Mouse (Mus musculus) brown adipose tissue, adult 24 weeks (tissue): ENCODE measurements at regions not wholly inside any gene's neighbourhood (a gene's known extent, or its start where the extent isn't known, plus 50 kb on each side); places are given as distances from the start of the nearest gene placed in this dataset.

Experiments
- H3K27ac ChIP-seq: fragments of 200-500 bp; replicated peaks from 2 replicates; pipeline ENCODE4 v1.5.1; 2012; ENCODE audit warnings: low read depth, mild to moderate bottlenecking, low read length
- H3K4me1 ChIP-seq: fragments of 200-500 bp; 2 replicates; pipeline ENCODE4 v1.6.1; 2012; ENCODE audit warnings: low read length, mixed read lengths; ENCODE audit not compliant: control insufficient read depth, insufficient read depth, insufficient read length
- H3K4me3 ChIP-seq: fragments of 200-500 bp; 2 replicates; pipeline ENCODE4 v1.5.1; 2012; ENCODE audit warnings: low read depth, mild to moderate bottlenecking, low read length, moderate library complexity; ENCODE audit not compliant: insufficient read depth

- Histone ChIP-seq H3K4me3 (no peak overlapping the region), H3K4me1 (no peaks in the 10 kb centered on the region), H3K27ac (no peak overlapping the region)
Measured at GRCm38 (mm10) chr7:111283411-111283955, 200.7 kb upstream of the Eif4g2 start.

DNA sequence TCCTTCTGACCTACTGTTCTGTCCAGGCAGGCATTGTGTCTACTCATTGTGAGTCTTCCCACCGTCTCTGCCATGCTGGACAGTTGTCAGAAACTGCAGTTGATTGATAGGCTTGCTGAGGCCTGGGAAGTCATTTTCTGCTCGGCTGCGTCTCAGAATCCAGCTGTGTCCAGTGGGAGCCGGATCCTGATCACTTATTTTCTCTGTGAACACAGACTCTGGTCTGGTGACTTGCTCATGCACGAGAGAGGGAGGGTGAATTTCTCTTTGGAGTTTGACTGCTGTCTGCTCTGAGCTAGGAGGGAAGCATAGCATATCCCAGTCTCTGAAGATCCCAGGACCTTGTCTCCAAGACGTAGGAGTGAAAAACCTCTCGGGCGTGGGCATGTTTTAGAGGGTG is 199.5 kb upstream of the Eif4g2 start:
- Histone ChIP-seq H3K4me3 (no peak overlapping the region), H3K4me1 (no peaks in the 10 kb centered on the region), H3K27ac (no peak overlapping the region)

GRCm38 (mm10) chr7:111277703-111278102 is 194.9 kb upstream of the Eif4g2 start:
- no peak overlapping the region for H3K27ac ChIP-seq
- H3K4me1 ChIP-seq = no peaks in the 10 kb centered on the region
- no peak overlapping the region for H3K4me3 ChIP-seq

DNA sequence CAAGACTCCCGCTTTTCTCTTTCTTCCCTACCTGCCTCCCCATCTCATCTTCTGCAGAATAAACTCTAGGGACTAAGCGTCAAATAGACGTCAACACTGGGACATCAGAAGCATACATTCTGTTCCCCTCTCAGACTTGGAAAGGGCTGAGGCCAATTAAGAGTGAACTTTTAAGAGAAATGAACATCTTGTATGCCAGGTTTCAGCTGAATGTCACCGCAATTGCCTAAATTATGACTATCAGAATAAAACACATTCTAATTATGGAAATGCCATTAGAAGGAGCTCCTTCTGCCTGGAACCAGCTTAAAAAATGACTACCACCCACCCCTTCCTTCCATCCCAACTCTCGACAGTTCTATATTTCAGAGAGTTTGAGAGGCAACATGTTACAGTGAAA is 191.0 kb upstream of the Eif4g2 start:
- H3K27ac ChIP-seq = no peak overlapping the region
- H3K4me1 ChIP-seq = no peaks in the 10 kb centered on the region
- no peak overlapping the region for H3K4me3 ChIP-seq

DNA sequence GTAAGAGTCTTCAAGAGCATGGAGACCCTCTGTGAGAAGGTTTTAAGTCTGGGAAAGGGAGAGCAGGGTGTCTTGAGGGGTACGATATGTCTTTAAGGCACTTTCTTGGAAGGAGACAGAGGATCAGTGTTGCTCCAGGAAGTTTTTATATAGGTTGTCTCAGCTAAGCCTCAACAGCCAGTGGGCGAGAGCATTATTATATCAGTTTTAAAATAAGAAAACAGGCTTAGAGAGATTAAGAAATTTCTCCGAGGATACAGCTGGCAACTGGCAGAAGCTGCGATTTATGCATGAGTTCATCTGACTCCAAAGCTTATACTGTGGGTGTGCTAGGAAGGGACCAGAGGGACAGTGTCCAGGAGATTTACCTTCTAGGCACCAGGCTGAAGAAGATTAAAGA is 188.0 kb upstream of the Eif4g2 start:
- H3K27ac ChIP-seq = no peak overlapping the region
- H3K4me3 ChIP-seq = no peak overlapping the region
- no peaks in the 10 kb centered on the region for H3K4me1 ChIP-seq

DNA sequence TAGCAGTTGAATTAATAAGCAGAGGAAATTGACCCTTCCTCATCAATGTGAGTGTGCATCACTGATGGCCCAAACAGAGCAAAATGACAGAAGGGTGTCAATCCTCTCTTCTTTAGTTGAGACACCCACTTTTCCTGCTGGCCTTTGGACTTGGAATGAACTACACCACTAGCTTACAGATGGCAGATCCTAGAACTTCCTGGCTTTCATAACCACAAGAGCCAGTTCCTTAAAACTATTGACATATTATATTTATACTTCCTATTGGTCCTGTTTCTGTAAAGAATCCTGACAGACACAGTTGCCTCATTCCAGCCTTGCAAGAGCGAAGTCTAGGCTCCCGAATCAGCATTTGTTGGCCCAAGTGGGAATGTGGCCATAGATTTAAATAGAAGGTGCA is 185.4 kb upstream of the Eif4g2 start:
- Histone ChIP-seq H3K4me1 (no peaks in the 10 kb centered on the region), H3K4me3 (no peak overlapping the region), H3K27ac (no peak overlapping the region)

DNA sequence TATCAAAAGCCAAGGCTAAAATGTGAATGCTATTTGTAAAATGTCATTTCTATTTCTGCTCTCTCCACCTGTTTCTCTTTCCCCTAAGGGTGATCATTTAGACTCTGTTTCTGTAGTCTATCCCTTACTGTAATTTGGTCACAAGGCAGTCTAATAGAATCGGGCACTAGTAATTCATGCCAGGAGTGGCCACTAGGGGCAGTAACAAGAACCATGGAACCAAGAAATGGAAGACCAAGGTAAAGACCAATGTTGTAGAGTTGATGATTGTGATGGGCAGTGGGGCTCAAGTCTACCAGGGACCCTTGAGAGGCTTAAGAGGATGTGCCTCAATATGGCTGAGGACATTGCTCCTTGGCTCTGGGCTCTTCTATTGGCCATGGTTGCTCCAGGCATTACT is 180.5 kb upstream of the Eif4g2 start:
- H3K4me3 ChIP-seq = no peak overlapping the region
- no peak overlapping the region for H3K27ac ChIP-seq
- no peaks in the 10 kb centered on the region for H3K4me1 ChIP-seq

GRCm38 (mm10) chr7:111259630-111260574 is 177.1 kb upstream of the Eif4g2 start:
- Histone ChIP-seq H3K4me1 (no peaks in the 10 kb centered on the region), H3K27ac (no peak overlapping the region), H3K4me3 (no peak overlapping the region)

DNA sequence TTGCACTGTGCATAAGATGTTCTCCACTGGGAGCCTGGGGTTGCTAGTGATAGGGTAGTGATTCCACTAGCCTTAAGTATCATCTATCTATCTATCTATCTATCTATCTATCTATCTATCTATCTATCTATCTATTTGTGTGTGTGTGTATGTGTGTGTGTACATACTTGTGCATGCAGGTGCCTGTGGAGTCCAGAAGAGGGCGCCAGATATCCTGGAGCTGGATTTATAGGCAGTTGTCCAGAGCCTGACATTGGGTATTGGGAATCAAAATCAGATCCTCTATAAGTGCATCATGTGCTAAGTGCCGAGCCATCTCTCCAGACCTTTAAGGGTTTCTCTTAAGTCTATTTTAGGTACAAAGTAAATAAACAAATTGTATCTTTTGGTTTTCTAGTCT is 175.0 kb upstream of the Eif4g2 start:
- no peak overlapping the region for H3K4me3 ChIP-seq
- H3K27ac ChIP-seq = no peak overlapping the region

DNA sequence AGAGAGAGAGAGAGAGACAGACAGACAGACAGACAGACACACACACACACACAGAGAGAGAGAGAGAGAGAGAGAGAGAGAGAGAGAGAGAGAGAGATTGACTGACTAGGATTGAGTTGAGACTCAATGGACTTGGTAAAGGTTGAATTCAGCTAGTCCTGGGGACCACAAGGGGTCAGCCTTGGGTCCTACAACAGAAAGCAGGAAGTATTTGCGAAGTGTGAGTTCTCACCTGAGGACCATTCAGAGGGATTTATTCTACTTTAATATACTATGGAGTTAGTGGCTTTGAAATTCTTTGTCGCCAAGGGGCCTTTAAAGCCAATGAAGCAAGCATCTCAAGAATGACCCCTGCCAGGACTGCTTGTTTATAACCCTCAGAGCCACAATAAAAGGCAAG is 173.4 kb upstream of the Eif4g2 start:
- no peak overlapping the region for H3K27ac ChIP-seq
- H3K4me1 ChIP-seq = no peaks in the 10 kb centered on the region
- no peak overlapping the region for H3K4me3 ChIP-seq

More for the DNA sequence above, 175.0 kb upstream of the Eif4g2 start:
- no peaks in the 10 kb centered on the region for H3K4me1 ChIP-seq

DNA sequence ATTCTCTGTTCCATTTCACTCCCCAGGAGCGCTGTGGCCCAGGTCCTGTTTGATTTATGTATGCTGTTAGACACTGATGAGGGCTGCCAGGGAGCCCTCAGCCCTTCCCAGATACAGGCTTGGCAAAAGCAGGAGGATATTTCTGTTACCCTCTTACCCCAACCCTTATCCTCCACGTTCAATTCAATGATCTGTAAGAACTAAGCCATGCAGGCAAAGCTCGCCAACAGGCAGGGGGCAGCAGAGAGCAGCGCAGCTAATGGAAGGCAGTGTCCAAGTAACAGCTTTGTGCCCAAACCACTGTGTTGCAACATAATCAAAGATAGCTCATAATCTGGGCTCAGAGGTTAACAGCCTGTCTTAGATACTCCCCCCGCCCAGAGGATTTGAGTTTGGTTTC is 166.8 kb upstream of the Eif4g2 start:
- Histone ChIP-seq H3K4me3 (no peak overlapping the region), H3K4me1 (no peaks in the 10 kb centered on the region), H3K27ac (no peak overlapping the region)

GRCm38 (mm10) chr7:111245488-111245887 is 162.7 kb upstream of the Eif4g2 start:
- no peaks in the 10 kb centered on the region; the same call in 1 of the 2 replicates for H3K4me1 ChIP-seq
- no peak overlapping the region for H3K4me3 ChIP-seq
- H3K27ac ChIP-seq = no peak overlapping the region

DNA sequence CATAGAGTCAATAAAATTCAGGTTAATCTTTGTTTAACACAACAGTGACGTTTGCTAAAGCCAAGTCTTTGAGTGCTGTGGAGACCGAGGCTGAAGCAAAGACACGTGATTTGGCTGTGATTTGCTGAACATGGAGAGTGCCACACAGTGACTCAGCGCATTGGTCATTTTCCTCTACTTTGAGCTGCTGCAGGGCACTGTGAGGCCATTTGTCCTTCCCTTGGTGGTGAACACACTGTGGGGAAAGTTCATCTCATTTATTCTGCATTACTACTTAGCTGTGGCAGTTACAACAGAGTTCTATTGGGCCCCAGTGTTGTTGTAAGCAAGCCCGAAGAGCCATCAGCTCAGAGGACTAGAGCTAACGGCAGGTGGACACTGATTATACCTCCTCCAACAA is 162.2 kb upstream of the Eif4g2 start:
- Histone ChIP-seq H3K4me3 (no peak overlapping the region), H3K27ac (no peak overlapping the region; the same call in 1 of the 2 replicates), H3K4me1 (peaks cover under 1% of the 10 kb centered on the region)

- Histone ChIP-seq H3K4me3 (no peak overlapping the region), H3K4me1 (peaks cover 11% of the 10 kb centered on the region), H3K27ac (no peak overlapping the region)
Measured at GRCm38 (mm10) chr7:111243831-111244230, 161.0 kb upstream of the Eif4g2 start.

DNA sequence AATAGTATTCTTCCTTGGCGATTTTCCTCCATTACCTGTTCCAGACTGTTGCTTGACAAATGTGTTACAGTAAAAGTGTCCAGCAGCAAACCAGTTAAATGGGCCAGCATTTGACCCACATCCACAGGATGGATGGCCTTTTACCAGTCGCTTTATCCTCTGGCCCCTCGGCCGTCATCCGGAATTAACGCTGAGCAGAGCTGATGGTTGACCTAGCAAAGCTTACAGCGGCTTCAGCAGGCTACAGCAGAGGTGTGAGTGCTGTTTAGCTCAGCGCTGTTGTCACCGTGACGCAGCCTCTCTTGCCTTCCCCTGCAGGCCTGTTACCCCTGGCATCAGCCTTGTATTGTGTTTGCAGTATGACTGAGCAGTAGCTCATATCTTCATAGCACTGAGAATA is 159.8 kb upstream of the Eif4g2 start:
- Histone ChIP-seq H3K27ac (no peak overlapping the region), H3K4me1 (peaks cover 13% of the 10 kb centered on the region), H3K4me3 (no peak overlapping the region)

GRCm38 (mm10) chr7:111241538-111241937 is 158.7 kb upstream of the Eif4g2 start:
- H3K4me3 ChIP-seq = no peak overlapping the region
- no peak overlapping the region for H3K27ac ChIP-seq

More at GRCm38 (mm10) chr7:111241538-111241937, 158.7 kb upstream of the Eif4g2 start:
- peaks cover 13% of the 10 kb centered on the region for H3K4me1 ChIP-seq
